Mouse (Mus musculus): Measurements from ENCODE around the gene Tifa. TPM values are rescaled to one million over a fixed set of nuclear protein-coding genes. Genes with fewer than 3 reads are reported as not detected.

Gene Tifa
- polyA plus RNA-seq, 1 experiment from 2014 or later = 4.3 TPM

DNA sequence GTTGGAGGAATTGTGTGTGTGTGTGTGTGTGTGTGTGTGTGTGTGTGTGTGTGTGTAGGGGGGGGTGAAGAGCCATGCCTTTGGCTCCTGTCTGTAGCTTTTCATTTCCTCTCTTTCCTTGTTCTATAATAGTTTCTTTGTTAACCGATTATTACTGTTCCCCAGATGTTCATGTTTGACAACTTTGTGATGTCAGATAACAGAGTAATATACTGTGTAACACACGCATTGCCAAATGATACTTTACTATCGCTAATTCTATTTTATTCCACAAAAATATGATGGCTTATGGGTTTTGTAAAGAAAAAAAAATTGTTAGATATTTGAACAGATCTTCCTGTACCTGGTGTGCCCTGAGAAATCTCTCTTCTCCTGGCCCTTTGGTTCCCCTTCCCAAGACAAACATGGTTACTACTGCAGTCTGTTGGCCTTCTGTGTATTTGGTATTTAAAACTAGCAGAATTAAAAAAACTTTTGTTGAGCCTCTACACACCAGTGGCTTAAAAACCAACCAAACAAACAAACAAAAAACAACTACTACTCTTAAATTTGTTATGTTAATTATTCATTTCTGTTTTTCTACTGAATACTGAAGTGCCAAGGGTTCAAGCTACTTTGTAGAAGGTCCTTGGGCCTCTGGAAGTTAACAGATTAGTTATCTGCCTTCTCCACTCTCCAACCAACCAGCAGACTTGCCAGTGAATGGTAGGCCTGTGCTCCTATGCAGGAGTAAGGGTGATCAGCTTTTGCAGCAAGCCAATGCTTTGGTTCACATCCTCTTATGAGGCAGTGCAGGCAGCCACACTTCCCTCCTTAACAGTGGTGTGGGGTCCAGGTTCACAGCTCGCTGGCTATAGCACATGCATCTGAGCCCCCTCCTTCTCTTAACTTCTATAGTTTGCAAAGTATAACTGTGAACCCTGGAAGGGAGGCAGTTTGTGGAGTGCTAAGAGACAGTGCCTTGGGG is 2.3 kb downstream of the Tifa start:
- WGBS = 57% methylated on average over 4 of the region's 4 CpGs
- no peak for DNase-seq (ENCODE audit: low spot score, missing footprints)
- Histone ChIP-seq H3K9ac (ENCODE audit: low read length) (no peak overlapping the region), H3K4me1 (ENCODE audit: control insufficient read depth, insufficient read depth, low read length) (peaks cover 17% of the 10 kb centered on the region), H3K36me3 (ENCODE audit: control insufficient read depth, insufficient read depth, low read length) (no peaks in the 10 kb centered on the region), H3K27ac (ENCODE audit: low read depth, low read length) (no peak overlapping the region), H3K4me2 (no peak overlapping the region), H3K4me3 (ENCODE audit: low read depth, low read length) (no peak overlapping the region), H3K27me3 (ENCODE audit: control insufficient read depth, insufficient read depth, low read length) (peaks cover 40% of the 10 kb centered on the region), H3K9me3 (ENCODE audit: control insufficient read depth, low read length) (no peaks in the 10 kb centered on the region)
- ATAC-seq (ENCODE audit: low FRiP score) = no peak

DNA sequence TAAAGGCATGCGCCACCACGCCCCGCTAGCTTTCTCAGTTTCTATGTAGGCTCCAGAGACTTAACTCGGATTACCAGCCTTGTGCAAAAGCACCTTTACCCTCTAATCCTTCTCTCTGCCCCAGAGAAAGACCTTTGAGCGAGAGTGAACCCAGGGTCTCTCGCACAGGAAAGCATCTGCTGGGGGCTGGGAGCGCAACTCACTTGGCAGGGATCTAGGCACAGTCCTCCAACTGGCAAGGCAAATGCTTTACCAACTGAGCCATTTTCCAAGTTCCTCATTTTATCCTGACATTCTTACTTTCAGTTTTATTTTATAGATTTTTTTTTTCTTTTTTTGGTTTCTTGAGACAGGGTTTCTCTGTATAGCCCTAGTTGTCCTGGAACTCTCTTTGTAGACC is 3.4 kb downstream of the Tifa start:
- Histone ChIP-seq H3K36me3 (ENCODE audit: control insufficient read depth, insufficient read depth, low read length) (no peaks in the 10 kb centered on the region), H3K4me3 (ENCODE audit: low read depth, low read length) (no peak overlapping the region), H3K9me3 (ENCODE audit: control insufficient read depth, low read length) (no peaks in the 10 kb centered on the region), H3K27me3 (ENCODE audit: control insufficient read depth, insufficient read depth, low read length) (peaks cover 35% of the 10 kb centered on the region), H3K9ac (ENCODE audit: low read length) (no peak overlapping the region), H3K4me2 (no peak overlapping the region), H3K4me1 (ENCODE audit: control insufficient read depth, insufficient read depth, low read length) (peaks cover 17% of the 10 kb centered on the region), H3K27ac (ENCODE audit: low read depth, low read length) (no peak overlapping the region)
- DNase-seq (ENCODE audit: low spot score, missing footprints) = no peak
- no peak for ATAC-seq (ENCODE audit: low FRiP score)
- WGBS = 69% methylated on average over 7 of the region's 7 CpGs

DNA sequence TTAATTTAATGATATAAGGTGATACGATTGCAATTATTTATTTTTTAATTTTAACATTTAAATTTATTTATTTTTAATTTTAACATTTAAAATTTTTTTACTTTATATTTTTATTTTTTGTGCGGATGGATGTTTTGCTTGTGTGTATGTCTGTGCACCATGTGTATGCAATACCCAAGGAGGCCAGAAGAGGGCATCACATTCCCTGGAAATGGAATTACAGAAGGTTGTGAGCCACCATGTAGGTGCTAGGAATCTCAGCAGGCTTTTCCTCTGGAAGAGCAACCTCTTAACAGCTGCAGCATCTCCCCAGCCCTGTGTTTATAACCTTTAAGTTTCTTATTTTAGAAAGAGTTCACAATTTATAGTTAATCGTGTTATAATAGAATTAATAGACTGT is 6.2 kb downstream of the Tifa start:
- DNase-seq (ENCODE audit: low spot score, missing footprints) (no peak), ATAC-seq (ENCODE audit: low FRiP score) (no peak)
- WGBS = 96% methylated on average over 3 of the region's 3 CpGs
- Histone ChIP-seq H3K9ac (ENCODE audit: low read length) (no peak overlapping the region), H3K36me3 (ENCODE audit: control insufficient read depth, insufficient read depth, low read length) (no peaks in the 10 kb centered on the region), H3K9me3 (ENCODE audit: control insufficient read depth, low read length) (no peaks in the 10 kb centered on the region), H3K4me3 (ENCODE audit: low read depth, low read length) (no peak overlapping the region), H3K27ac (ENCODE audit: low read depth, low read length) (no peak overlapping the region), H3K4me2 (no peak overlapping the region), H3K27me3 (ENCODE audit: control insufficient read depth, insufficient read depth, low read length) (peaks cover 11% of the 10 kb centered on the region), H3K4me1 (ENCODE audit: control insufficient read depth, insufficient read depth, low read length) (peaks cover 6% of the 10 kb centered on the region)

DNA sequence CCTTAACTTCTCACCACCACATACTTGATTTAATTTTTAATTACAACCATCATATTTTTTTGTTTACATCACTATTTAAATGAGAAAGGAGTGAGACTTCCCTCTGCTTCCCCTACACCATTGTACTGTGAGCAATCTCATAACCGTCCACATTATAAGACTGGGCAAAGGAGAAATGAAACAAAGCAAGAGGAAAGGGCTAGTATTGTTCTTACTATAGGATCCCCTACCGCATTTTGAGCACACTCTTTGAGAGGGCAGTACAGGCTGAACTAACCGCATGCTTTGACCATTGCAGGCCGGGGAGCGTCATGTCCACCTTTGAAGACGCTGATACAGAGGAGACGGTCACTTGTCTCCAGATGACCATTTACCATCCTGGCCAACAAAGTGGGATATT is 6.7 kb downstream of the Tifa start:
- Histone ChIP-seq H3K27me3 (ENCODE audit: control insufficient read depth, insufficient read depth, low read length) (peaks cover 6% of the 10 kb centered on the region), H3K36me3 (ENCODE audit: control insufficient read depth, insufficient read depth, low read length) (no peaks in the 10 kb centered on the region), H3K4me2 (no peak overlapping the region), H3K4me1 (ENCODE audit: control insufficient read depth, insufficient read depth, low read length) (peaks cover under 1% of the 10 kb centered on the region), H3K9ac (ENCODE audit: low read length) (no peak overlapping the region), H3K9me3 (ENCODE audit: control insufficient read depth, low read length) (no peaks in the 10 kb centered on the region), H3K27ac (ENCODE audit: low read depth, low read length) (no peak overlapping the region), H3K4me3 (ENCODE audit: low read depth, low read length) (no peak overlapping the region)
- ATAC-seq (ENCODE audit: low FRiP score) (no peak), DNase-seq (ENCODE audit: low spot score, missing footprints) (no peak)
- WGBS = 96% methylated on average over 7 of the region's 7 CpGs

DNA sequence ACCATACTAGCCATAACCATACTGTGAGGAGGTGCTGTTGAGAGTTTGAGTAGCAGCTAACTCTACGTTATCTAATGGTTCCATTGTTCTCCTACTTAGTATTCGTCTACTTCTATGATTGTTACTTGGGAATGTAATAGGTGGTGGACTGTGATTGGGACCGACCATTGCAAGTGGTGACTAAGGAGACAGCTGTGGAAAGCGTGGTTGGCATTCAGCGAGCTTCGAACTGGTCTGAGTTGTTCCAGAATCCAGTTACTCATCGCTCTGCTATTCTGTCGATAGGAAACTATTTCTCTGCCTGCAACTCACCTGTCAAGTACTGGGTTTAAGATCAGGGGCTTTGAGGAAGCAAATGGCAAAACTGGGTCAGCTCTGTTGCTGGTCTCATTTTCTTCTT is 11.6 kb downstream of the Tifa start:
- Histone ChIP-seq H3K9me3 (ENCODE audit: control insufficient read depth, low read length) (no peaks in the 10 kb centered on the region), H3K27ac (ENCODE audit: low read depth, low read length) (no peak overlapping the region), H3K4me3 (ENCODE audit: low read depth, low read length) (no peak overlapping the region), H3K27me3 (ENCODE audit: control insufficient read depth, insufficient read depth, low read length) (no peaks in the 10 kb centered on the region), H3K4me2 (no peak overlapping the region), H3K9ac (ENCODE audit: low read length) (no peak overlapping the region), H3K36me3 (ENCODE audit: control insufficient read depth, insufficient read depth, low read length) (no peaks in the 10 kb centered on the region; the same call in 1 of the 2 replicates), H3K4me1 (ENCODE audit: control insufficient read depth, insufficient read depth, low read length) (peaks cover 5% of the 10 kb centered on the region)
- no peak for DNase-seq (ENCODE audit: low spot score, missing footprints)
- 95% methylated on average over 8 of the region's 8 CpGs for WGBS
- ATAC-seq (ENCODE audit: low FRiP score) = no peak

DNA sequence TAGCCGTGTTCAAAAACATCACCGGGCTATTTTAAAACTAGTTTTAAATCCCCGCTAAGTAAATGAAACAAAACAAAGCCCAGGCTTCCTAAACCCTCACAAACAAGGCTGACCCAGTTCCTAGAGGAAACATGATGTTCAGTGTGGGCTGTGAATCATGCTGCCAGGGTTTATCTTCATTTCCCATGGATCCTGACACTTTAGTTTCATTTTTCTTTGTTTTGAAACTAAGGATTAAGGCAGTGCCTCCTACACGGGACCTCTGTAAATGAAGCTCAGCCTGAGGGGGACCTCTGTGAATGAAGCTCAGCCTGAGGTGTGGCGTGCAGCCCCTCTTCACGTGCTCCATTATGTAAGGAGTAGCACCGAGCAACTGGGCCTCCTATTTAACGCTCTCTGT is 13.2 kb downstream of the Tifa start:
- Histone ChIP-seq H3K9ac (ENCODE audit: low read length) (no peak overlapping the region), H3K27ac (ENCODE audit: low read depth, low read length) (no peak overlapping the region), H3K27me3 (ENCODE audit: control insufficient read depth, insufficient read depth, low read length) (no peaks in the 10 kb centered on the region), H3K4me2 (no peak overlapping the region), H3K36me3 (ENCODE audit: control insufficient read depth, insufficient read depth, low read length) (no peaks in the 10 kb centered on the region; the same call in 1 of the 2 replicates), H3K4me1 (ENCODE audit: control insufficient read depth, insufficient read depth, low read length) (peaks cover 5% of the 10 kb centered on the region), H3K9me3 (ENCODE audit: control insufficient read depth, low read length) (no peaks in the 10 kb centered on the region), H3K4me3 (ENCODE audit: low read depth, low read length) (no peak overlapping the region)
- 49% methylated on average over 8 of the region's 8 CpGs for WGBS
- DNase-seq (ENCODE audit: low spot score, missing footprints) (no peak), ATAC-seq (ENCODE audit: low FRiP score) (no peak)

DNA sequence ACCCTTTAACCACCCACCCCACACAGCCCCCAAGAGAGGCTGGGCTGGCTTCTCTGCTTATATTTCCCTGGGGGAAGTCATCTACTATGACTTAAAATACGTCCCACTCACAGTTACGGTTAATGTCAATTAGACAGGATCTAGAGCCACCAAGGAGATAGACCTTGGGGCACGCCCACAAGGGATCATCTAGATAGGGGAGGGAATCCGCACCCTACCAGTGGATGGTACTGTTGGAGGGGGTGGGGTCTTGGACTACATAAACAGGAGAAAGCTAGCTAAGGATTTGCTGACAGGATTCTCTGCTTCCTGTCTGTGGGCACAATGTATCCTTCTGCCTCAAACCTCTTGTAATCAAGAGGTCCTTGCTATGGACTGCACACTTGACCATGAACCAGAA is 14.8 kb downstream of the Tifa start:
- WGBS = 98% methylated on average over 4 of the region's 4 CpGs
- no peak for ATAC-seq (ENCODE audit: low FRiP score)

DNA sequence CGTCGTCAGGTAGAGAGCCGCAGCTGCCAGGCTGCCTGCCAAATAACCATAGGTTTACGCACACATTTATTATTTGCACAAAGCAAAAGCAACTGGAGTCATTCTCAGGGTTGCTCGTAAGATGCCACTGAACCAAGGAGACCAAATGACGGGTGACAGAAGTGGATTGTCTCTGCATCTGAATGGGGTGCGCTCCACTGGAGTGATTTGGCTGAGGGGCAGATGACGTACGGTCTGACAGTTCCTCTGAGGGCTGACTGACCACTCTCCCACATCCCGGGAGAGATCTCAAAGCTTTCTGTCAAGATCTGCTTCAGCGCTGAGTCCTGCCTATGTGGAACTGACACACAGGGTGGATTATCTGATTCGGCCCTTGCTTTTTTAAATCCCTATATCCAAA is 15.5 kb downstream of the Tifa start:
- H3K9me3 ChIP-seq (ENCODE audit: control insufficient read depth, low read length) = no peaks in the 10 kb centered on the region
- DNase-seq (ENCODE audit: low spot score, missing footprints) = no peak
- H3K4me3 ChIP-seq (ENCODE audit: low read depth, low read length) = no peak overlapping the region
- no peaks in the 10 kb centered on the region for H3K27me3 ChIP-seq (ENCODE audit: control insufficient read depth, insufficient read depth, low read length)
- no peak overlapping the region for H3K27ac ChIP-seq (ENCODE audit: low read depth, low read length)
- WGBS = 78% methylated on average over 12 of the region's 12 CpGs
- H3K9ac ChIP-seq (ENCODE audit: low read length) = no peak overlapping the region
- H3K4me2 ChIP-seq = no peak overlapping the region
- peaks cover 5% of the 10 kb centered on the region for H3K4me1 ChIP-seq (ENCODE audit: control insufficient read depth, insufficient read depth, low read length)
- H3K36me3 ChIP-seq (ENCODE audit: control insufficient read depth, insufficient read depth, low read length) = peaks cover 8% of the 10 kb centered on the region
- ATAC-seq (ENCODE audit: low FRiP score) = no peak

More for the DNA sequence above, 14.8 kb downstream of the Tifa start:
- Histone ChIP-seq H3K4me3 (ENCODE audit: low read depth, low read length) (no peak overlapping the region), H3K4me1 (ENCODE audit: control insufficient read depth, insufficient read depth, low read length) (peaks cover 5% of the 10 kb centered on the region), H3K27ac (ENCODE audit: low read depth, low read length) (no peak overlapping the region), H3K36me3 (ENCODE audit: control insufficient read depth, insufficient read depth, low read length) (peaks cover 8% of the 10 kb centered on the region), H3K9ac (ENCODE audit: low read length) (no peak overlapping the region), H3K4me2 (no peak overlapping the region), H3K9me3 (ENCODE audit: control insufficient read depth, low read length) (no peaks in the 10 kb centered on the region), H3K27me3 (ENCODE audit: control insufficient read depth, insufficient read depth, low read length) (no peaks in the 10 kb centered on the region)
- no peak for DNase-seq (ENCODE audit: low spot score, missing footprints)

DNA sequence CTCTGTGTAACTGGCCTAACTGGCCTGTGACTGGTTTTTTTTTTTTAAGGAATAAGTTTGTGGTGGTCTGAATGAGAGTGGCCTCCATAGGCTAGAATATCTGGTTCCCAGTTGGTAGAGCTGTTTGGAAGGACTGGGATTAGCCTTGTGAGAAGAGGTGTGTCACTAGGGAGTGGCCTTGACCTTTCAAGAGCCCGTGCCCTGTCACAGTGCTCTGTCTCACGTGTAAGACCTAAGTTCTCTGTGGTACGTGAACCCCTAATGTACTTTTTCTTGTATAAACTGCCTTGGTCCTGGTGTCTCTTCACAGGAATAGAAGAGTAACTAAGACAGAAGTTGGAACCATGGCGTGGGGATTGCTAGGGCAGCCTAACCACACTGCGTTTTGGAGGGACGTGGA is 16.4 kb downstream of the Tifa start:
- H3K4me3 ChIP-seq (ENCODE audit: low read depth, low read length) = no peak overlapping the region
- H3K4me2 ChIP-seq = no peak overlapping the region
- peaks cover 8% of the 10 kb centered on the region for H3K36me3 ChIP-seq (ENCODE audit: control insufficient read depth, insufficient read depth, low read length)
- WGBS = 92% methylated on average over 6 of the region's 6 CpGs
- no peaks in the 10 kb centered on the region for H3K9me3 ChIP-seq (ENCODE audit: control insufficient read depth, low read length)
- H3K4me1 ChIP-seq (ENCODE audit: control insufficient read depth, insufficient read depth, low read length) = peaks cover 5% of the 10 kb centered on the region
- ATAC-seq (ENCODE audit: low FRiP score) = no peak
- no peak overlapping the region for H3K27ac ChIP-seq (ENCODE audit: low read depth, low read length)
- DNase-seq (ENCODE audit: low spot score, missing footprints) = no peak
- H3K27me3 ChIP-seq (ENCODE audit: control insufficient read depth, insufficient read depth, low read length) = no peaks in the 10 kb centered on the region
- no peak overlapping the region for H3K9ac ChIP-seq (ENCODE audit: low read length)
